Mouse (Mus musculus) neural tube, postnatal 0 days (tissue): Measurements from ENCODE around the gene Efna2. TPM values are rescaled to one million over a fixed set of nuclear protein-coding genes. Genes with fewer than 3 reads are reported as not detected.

Experiments
- polyA plus RNA-seq: library from polyadenylated mRNA; unstranded; fragments of >200 nt; fragmentation: Nextera tagmentation; extraction: Ambion mirVana; gene quantifications from 2 replicates; pipeline ENCODE4 v1.2.1, GENCODE M21; 2015

Efna2 gene
- polyA plus RNA-seq: 28.7 and 30.4 TPM in 2 replicates

DNA sequence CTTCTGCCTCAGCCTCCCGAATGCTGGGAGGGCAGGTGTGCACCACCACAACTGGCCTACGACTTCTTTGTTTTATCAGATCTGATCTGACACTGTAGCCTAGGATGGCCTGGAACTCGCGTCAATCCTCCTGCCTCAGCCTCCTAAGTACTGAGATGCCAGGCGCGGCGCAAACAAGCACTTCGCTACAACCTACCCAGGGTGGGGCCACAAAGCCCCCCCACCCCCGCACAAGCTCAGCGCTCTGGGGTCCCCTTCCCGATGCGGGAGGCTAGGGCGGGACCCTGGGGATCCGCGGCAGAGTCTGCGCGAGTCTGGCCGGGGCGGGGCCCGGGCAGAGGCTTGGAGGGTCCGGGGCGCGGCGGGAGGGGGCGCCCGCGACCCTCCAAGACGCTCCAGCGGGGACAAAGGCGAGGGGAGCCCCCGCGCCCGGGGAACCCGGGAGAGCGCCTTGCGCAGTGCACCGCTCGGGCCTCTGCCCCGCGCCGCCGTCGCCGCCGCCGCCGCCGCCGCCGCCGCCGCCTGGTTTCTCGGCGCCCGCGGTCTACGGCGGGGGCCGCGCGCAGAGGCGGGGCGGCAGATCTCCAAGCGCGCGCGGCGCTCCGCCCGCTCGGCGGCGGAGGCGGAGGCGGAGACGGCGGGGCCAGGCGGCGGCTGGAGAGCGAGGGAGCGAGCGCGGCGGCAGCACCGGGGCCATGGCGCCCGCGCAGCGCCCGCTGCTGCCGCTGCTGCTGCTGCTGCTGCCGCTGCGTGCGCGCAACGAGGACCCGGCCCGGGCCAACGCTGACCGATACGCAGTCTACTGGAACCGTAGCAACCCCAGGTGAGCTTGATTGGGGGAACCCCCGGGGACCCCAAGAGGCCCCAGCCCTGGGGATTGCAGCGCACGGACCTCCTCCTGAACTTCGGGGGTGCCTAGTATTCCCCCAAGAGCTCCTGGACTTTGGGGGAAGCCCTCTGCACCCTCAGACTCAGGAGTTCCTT, at the start of gene Efna2:
Efna2 (plus strand) TSS at position 415 of the 984 bp plus-strand sequence.

DNA sequence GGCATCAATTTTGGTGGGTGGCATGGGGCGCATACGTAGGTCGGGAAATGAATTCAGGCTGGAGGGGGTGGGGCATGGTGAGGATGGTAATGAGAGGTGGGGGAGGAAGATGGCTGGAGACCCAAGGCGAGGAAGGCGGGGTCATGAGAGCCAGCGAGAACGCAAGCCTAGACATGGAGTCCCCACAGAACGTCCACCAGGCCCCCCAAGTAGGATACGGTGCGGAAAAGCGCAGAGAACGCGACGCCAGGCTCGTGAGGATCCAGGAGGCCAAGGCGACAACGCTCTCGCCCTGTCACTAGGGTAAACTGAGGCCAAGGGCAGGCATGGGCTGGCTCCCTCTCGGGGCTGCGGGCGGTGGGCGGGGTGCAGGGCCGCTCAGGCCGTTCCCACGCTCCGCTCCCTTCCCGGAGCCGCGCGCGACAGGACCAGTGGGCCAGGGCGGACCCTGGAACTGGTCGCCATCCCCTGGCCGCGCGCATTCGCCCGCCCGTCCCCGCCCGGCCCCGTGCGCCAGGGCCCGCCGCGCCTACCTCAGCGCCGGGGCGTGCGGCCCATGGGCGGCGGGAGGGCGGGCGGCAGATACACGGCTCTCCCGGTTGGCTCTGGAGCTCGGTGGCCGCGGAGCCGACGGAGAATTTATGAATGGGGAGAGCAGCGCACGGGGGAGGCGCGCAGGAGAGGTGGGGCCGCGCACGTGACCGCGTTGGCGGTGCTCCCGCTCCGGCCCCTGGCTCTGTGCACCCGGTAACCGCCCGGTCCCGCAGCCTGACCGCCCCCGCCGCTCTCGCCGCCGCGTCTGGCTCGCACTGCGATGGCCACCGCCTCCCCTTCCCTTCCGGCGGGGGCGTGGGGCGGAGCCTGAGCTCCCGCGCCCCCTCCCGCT, 40.5 kb upstream of the Efna2 start, which contains the start of gene Atp5d:
Atp5d (plus strand) TSS at position 80 of the 886 bp plus-strand sequence.

DNA sequence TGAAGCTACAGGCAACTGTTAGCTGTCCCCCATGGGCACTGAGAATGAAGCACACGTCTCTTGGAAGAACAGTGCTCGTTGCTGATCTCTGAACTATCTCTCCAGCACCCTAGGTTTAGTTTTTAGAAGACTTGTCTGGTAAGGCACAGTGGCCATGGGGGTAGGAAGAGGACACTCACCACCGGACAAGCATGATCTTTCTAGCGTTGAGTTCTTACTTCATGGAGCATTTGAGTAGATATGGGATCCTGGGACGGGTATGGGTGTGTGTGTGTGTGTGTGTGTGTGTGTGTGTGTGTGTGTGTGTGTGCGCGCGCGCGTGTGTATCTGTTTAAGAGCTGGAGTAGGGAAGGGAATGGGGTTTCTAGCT, 38.6 kb upstream of the Efna2 start, which contains the start of gene Cbarp:
Cbarp (minus strand) TSS at position 170 of the 370 bp plus-strand sequence.

DNA sequence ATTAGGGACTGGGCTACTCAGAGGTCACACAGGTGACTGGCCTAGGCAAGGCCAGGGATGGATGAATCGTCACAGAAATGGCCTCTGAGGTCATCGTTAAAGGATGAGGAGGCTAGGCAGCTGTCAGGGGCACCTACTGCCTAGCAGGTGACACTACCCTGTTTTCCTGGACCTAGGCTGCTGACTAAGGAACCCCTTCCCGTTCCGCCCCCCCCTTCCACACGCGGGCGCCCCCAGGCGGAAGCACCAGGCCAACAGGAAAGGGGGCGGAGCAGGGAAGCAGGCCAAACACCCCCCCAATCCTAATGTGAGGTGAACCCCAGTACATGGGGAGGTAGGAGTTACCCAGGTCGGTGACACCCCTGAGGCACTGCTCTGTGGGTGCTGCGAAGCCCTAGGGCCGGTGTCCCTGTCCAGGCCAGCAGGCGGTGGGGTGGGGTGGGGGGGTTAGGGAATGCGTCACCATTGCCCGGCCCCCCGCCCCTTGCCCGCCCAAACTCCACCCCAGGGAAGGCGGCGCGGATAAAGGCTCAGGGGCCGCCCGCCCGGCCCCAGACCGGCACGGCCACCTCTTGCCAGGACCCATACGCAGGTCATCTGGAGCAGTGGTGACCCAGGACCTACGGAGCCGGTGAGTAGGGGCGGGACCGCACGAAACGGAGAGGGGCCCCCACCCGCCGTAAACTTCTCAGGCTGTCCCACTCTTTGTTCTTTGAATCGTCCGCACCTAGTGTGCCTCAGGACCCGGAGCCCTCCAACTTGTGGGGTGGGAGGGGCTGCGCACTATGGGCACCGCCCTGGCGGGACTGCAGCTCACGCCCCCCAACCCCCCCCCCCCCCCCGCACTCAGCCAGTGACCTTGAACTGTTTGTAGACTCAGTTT, 31.3 kb upstream of the Efna2 start, which contains the start of gene Midn:
Midn (plus strand) TSS at position 554 of the 883 bp plus-strand sequence.

DNA sequence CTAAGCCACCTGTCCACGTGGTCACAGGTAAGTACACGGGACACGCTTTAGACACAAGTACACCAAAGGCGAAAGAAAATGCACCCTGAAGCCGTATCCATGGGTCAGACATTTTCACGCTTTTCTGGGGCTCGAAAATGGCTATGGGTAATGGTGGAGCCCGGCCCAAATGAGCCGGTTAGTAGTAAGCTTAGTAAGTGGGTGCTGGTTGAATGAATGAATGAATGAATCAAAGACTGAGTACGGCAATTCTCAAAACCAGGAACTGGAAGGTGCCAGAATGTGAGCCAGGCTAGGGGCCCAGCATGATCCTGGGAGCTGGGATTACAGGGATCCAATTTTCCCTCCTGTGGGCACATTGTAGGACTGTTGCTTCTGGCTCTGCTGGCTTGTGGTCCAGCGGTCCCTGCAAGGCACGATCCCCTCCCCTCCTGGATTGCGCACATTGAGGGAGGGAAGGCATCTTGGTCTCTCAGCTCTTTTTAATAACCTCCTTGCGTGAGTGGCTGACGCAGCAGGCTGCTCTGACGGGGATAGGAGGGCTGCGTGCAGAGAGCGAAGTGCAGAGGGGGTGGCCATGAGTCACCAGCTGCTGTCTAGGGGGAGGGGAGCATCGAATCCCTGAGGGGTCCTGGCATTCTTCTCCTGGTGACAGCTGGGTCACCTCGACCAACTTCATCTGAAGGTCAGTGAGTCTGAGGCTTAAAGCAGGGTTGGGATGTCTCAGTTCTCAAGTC, 13.7 kb upstream of the Efna2 start, which contains the start of gene Cirbp:
Cirbp (plus strand) TSS at position 594 of the 737 bp plus-strand sequence.

DNA sequence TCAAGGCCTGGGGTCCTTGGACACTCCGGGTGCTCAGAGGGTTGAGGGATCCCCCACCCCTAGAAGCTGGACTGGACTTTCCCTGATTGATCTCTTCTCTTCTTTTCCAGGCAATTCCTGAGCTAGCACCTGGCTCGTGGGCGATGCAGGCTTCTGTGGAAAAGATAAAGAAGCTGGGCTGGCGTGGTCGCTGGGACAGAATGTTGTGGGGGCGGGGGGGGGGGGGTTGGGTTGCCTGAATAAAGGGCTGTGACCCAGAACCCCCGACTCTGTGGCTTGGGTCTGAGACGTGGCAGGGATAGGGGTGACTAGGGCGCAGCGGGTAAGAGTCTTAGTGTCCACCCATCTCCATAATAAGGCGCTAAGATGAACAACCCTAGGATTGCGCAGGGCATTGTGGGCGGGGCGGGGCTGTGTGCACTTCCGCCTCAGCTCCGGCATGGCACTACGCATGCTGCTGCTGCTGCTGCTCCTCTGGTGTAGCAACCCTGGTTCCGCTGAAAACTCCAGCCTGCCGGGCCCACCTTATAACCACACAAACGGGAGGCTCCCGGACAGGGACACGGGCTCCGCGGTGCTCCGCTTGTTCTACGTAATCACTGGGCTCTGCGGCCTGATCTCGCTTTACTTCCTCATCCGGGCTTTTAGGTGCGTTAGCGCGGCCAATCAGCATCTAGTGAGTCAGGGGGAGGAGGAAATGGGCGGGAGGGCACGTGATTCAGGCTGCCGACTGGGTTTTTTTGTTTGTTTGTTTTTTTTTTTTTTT, 6.6 kb upstream of the Efna2 start, which contains the start of gene 1600002K03Rik:
1600002K03Rik (plus strand) TSS at position 418 of the 766 bp plus-strand sequence.

DNA sequence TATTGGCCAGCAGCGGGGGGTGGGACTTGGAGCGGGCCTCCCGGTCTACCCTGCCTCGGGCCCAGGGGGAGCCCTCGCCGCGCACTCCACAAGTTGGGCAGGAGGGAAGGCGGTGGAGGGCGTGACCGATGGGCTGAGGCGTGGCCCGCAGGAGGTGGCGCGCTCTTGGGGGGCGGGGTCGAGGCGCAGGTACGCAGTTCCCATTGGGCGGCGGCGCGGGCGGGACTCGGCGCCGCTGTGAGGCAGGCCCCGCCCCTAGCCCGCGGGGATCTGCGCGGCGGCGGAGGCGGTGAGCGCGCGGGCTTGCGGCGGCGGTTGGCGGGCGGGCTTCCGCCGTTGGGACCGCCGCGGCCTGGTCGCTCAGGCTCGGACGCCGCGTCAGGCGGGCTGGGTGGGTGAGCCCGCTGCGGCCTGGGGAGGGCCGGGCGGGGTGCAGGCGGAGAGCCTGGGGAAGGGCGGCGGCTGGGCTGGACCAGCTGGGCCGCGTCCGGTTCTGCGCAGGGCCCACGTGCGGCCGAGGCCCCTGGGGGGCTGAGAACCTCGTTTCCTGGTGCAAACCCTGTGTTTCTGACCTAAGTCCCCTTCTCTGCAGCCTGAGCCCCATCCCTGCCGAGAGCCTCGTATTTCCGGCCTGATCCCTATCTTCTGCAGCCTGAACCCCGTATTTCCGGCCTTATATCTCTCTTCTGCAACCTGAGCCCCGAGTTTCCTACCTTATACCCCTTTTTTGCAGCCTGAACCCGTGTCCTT, 47.3 kb downstream of the Efna2 start, which contains the start of gene Mum1:
Mum1 (plus strand) TSS at position 19 of the 750 bp plus-strand sequence.

Other genes starting within 250 kb of the Efna2 start
- gene Wdr18, start 219.3 kb upstream of the Efna2 start, polyA plus RNA-seq: 108 and 110 TPM in 2 replicates
- gene Grin3b, start 208.8 kb upstream of the Efna2 start, polyA plus RNA-seq: 0.24 and 0.35 TPM in 2 replicates
- gene Tmem259, start 195.2 kb upstream of the Efna2 start, polyA plus RNA-seq: 33.5 and 35.6 TPM in 2 replicates
- 19.9 and 20.5 TPM in 2 replicates for gene Cnn2, start 190.9 kb upstream of the Efna2 start, polyA plus RNA-seq
- 2.6 TPM in 2 replicates for gene Abca7, start 183.0 kb upstream of the Efna2 start, polyA plus RNA-seq
- 1.9 TPM in 2 replicates for gene Arhgap45, start 162.8 kb upstream of the Efna2 start, polyA plus RNA-seq
- 138 and 143 TPM in 2 replicates for gene Polr2e, start 139.7 kb upstream of the Efna2 start, polyA plus RNA-seq
- 738 and 765 TPM in 2 replicates for gene Gpx4, start 132.3 kb upstream of the Efna2 start, polyA plus RNA-seq
- gene Sbno2, start 73.9 kb upstream of the Efna2 start, polyA plus RNA-seq: 8.5 and 9.0 TPM in 2 replicates
- gene Stk11, start 63.7 kb upstream of the Efna2 start, polyA plus RNA-seq: 14.6 and 18.3 TPM in 2 replicates
- 803 and 819 TPM in 2 replicates for gene Atp5d, start 40.9 kb upstream of the Efna2 start, polyA plus RNA-seq
- 110 and 138 TPM in 2 replicates for gene Cbarp, start 38.6 kb upstream of the Efna2 start, polyA plus RNA-seq
- 16.4 and 21.8 TPM in 2 replicates for gene Midn, start 31.2 kb upstream of the Efna2 start, polyA plus RNA-seq
- 566 and 579 TPM in 2 replicates for gene Cirbp, start 13.5 kb upstream of the Efna2 start, polyA plus RNA-seq
- 6.4 and 8.1 TPM in 2 replicates for gene 1600002K03Rik, start 6.5 kb upstream of the Efna2 start, polyA plus RNA-seq
- gene Mum1, start 47.0 kb downstream of the Efna2 start, polyA plus RNA-seq: 37.7 and 42.6 TPM in 2 replicates
- gene Ndufs7, start 69.6 kb downstream of the Efna2 start, polyA plus RNA-seq: 488 and 508 TPM in 2 replicates
- 28.8 and 33.0 TPM in 2 replicates for gene Gamt, start 81.5 kb downstream of the Efna2 start, polyA plus RNA-seq
- gene Dazap1, start 82.0 kb downstream of the Efna2 start, polyA plus RNA-seq: 32.5 and 35.2 TPM in 2 replicates
- 656 and 679 TPM in 2 replicates for gene Rps15, start 113.0 kb downstream of the Efna2 start, polyA plus RNA-seq
- 70.9 and 88.2 TPM in 2 replicates for gene Apc2, start 116.5 kb downstream of the Efna2 start, polyA plus RNA-seq
- 37.1 and 37.5 TPM in 2 replicates for gene 2310011J03Rik, start 141.1 kb downstream of the Efna2 start, polyA plus RNA-seq
- gene Pcsk4, start 150.0 kb downstream of the Efna2 start, polyA plus RNA-seq: 11.0 and 13.5 TPM in 2 replicates
- gene Reep6, start 150.5 kb downstream of the Efna2 start, polyA plus RNA-seq: 5.6 and 5.7 TPM in 2 replicates
- 3.5 and 4.6 TPM in 2 replicates for gene Adamtsl5, start 168.9 kb downstream of the Efna2 start, polyA plus RNA-seq
- 8.5 and 8.6 TPM in 2 replicates for gene Plk5, start 177.0 kb downstream of the Efna2 start, polyA plus RNA-seq
- gene Mex3d, start 208.2 kb downstream of the Efna2 start, polyA plus RNA-seq: 13.1 and 15.0 TPM in 2 replicates
- gene Mbd3, start 220.1 kb downstream of the Efna2 start, polyA plus RNA-seq: 161 and 183 TPM in 2 replicates
- 1,108 and 1,127 TPM in 2 replicates for gene Uqcr11, start 227.3 kb downstream of the Efna2 start, polyA plus RNA-seq